Mouse (Mus musculus): ENCODE results near the gene Psmd9.

The Psmd9 gene

DNA sequence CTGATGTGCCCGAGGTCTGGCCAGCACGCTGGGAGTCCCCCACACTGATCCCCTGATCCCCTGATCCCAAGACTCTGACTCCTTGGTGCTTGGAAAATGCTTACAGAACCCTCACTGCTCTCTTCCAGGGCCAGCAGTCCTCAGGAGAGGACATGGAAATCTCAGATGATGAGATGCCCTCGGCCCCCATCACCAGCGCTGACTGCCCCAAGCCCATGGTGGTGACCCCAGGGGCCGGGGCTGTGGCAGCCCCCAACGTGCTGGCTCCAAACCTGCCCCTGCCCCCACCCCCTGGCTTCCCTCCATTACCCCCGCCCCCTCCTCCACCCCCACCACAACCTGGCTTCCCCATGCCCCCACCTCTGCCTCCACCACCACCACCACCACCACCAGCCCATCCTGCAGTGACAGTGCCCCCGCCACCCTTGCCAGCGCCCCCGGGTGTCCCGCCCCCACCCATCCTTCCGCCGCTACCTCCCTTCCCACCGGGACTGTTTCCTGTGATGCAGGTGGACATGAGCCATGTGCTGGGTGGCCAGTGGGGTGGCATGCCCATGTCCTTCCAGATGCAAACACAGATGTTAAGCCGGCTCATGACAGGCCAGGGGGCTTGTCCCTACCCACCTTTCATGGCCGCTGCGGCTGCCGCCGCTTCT lies 17.4 kb upstream of the Psmd9 start:
- Histone ChIP-seq H3K4me1 (replicated peaks; ENCODE audit: low read depth, low read length) (peaks cover 88% of the 10 kb centered on the region), H3K9me3 (ENCODE audit: low read length) (no peaks in the 10 kb centered on the region), H3K36me3 (ENCODE audit: insufficient read depth, low read length) (peaks cover 75% of the 10 kb centered on the region), H3K27me3 (ENCODE audit: insufficient read depth, low read length) (peaks cover 3% of the 10 kb centered on the region), H3K4me3 (replicated peaks; ENCODE audit: low read length) (peak overlapping the region; percentile 77)
- TF ChIP-seq POU5F1 (IDR thresholded peaks at IDR 0.05; ENCODE audit: borderline replicate concordance, low read length), result no peak
- TF ChIP-seq NANOG (IDR thresholded peaks at IDR 0.05; ENCODE audit: borderline replicate concordance, low read length), result no peak
- no peak for TF ChIP-seq CTCF (conservative IDR thresholded peaks at IDR 0.05; ENCODE audit: low read length)

DNA sequence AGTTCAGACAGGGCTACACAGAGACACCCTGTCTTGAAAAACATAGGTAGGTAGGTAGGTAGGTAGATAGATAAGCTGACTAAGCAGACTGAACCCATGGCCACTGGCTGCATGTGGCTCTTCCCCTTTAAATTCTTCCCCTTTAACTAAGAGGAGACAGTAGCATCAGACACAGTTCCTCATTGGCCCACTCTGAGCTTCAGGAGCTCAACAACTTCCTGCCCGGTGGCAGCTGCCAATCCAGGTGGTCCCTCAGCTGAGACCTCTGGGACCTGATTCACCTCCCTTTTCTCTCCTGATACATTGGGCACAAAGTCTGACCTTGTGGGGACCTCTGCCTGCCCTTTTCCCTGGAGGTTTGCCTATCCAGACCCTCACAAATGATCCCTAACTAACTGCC lies 16.3 kb upstream of the Psmd9 start:
- Histone ChIP-seq H3K4me3 (replicated peaks; ENCODE audit: low read length) (peak overlapping the region; percentile 17; the same call in 1 of the 2 replicates), H3K4me1 (replicated peaks; ENCODE audit: low read depth, low read length) (peaks cover 87% of the 10 kb centered on the region), H3K36me3 (ENCODE audit: insufficient read depth, low read length) (peaks cover 74% of the 10 kb centered on the region), H3K9me3 (ENCODE audit: low read length) (no peaks in the 10 kb centered on the region), H3K27me3 (ENCODE audit: insufficient read depth, low read length) (peaks cover 5% of the 10 kb centered on the region)
- TF ChIP-seq NANOG (IDR thresholded peaks at IDR 0.05; ENCODE audit: borderline replicate concordance, low read length) (no peak), POU5F1 (IDR thresholded peaks at IDR 0.05; ENCODE audit: borderline replicate concordance, low read length) (no peak), CTCF (conservative IDR thresholded peaks at IDR 0.05; ENCODE audit: low read length) (no peak)

DNA sequence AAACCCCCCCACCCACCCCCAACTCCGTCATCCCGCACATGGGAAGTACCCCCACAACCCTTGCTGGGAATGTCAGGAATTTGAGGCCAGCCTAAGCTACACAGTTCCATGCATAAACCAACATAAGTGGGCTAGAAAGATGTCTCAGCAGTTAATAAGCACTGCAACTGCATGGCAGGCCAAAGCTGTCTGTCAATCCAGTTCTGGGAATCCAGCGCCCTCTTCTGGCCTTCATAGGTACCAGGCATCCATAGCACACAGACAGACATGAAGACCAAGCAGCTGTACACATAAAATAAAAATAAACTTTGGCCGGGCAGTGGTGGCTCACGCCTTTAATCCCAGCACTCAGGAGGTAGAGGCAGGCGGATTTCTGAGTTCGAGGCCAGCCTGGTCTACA lies 13.8 kb upstream of the Psmd9 start:
- Histone ChIP-seq H3K36me3 (ENCODE audit: insufficient read depth, low read length) (peaks cover 81% of the 10 kb centered on the region), H3K4me3 (replicated peaks; ENCODE audit: low read length) (no peak overlapping the region), H3K9me3 (ENCODE audit: low read length) (no peaks in the 10 kb centered on the region), H3K27me3 (ENCODE audit: insufficient read depth, low read length) (peaks cover 23% of the 10 kb centered on the region), H3K4me1 (replicated peaks; ENCODE audit: low read depth, low read length) (peaks cover 86% of the 10 kb centered on the region)
- TF ChIP-seq CTCF (conservative IDR thresholded peaks at IDR 0.05; ENCODE audit: low read length) (peak; percentile 80), NANOG (IDR thresholded peaks at IDR 0.05; ENCODE audit: borderline replicate concordance, low read length) (no peak)

DNA sequence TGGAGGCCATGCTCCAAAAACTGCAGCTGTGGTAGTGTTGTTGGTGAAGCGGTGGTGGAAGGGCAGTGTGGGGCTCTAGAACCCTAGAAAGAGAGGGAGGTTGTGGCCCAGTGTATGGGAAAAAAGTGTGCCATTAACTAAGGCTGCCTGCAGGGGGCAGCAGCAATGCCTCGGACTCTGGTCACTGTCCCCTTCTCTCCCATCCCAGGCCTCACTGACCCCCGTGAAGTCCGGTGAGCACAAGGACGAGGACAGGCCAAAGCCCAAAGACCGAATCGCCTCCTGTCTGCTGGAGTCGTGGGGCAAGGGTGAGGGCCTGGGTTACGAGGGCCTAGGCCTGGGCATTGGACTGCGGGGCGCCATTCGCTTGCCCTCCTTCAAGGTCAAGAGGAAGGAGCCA lies 12.4 kb upstream of the Psmd9 start:
- Histone ChIP-seq H3K36me3 (ENCODE audit: insufficient read depth, low read length) (peaks cover 85% of the 10 kb centered on the region), H3K27me3 (ENCODE audit: insufficient read depth, low read length) (peaks cover 32% of the 10 kb centered on the region), H3K4me1 (replicated peaks; ENCODE audit: low read depth, low read length) (peaks cover 85% of the 10 kb centered on the region), H3K4me3 (replicated peaks; ENCODE audit: low read length) (peak overlapping the region; percentile 70), H3K9me3 (ENCODE audit: low read length) (no peaks in the 10 kb centered on the region)
- TF ChIP-seq POU5F1 (IDR thresholded peaks at IDR 0.05; ENCODE audit: borderline replicate concordance, low read length) (no peak), NANOG (IDR thresholded peaks at IDR 0.05; ENCODE audit: borderline replicate concordance, low read length) (no peak), CTCF (conservative IDR thresholded peaks at IDR 0.05; ENCODE audit: low read length) (peak; percentile 73)

DNA sequence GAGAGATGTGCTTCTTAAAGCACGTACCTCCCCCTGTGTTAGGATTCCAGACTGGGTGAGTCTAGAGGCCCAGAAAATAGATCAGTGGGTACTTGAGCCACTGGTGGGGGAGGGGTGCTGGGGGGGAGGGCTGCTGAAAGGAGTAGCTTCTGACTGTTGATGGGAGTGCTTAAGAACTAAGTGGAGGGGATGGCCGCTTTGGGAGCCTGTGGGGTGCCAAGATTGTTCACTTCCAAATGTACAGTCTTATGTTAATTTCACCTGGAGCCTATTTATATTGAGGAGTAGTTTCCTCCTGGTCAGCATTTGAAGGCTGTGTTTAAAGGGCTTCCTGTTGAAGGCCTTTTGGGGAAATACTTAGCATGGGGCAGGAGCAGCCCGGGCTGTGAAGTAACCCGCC lies 11.2 kb upstream of the Psmd9 start:
- TF ChIP-seq NANOG (IDR thresholded peaks at IDR 0.05; ENCODE audit: borderline replicate concordance, low read length), result peak; percentile 99
- TF ChIP-seq CTCF (conservative IDR thresholded peaks at IDR 0.05; ENCODE audit: low read length), result no peak
- Histone ChIP-seq H3K36me3 (ENCODE audit: insufficient read depth, low read length) (peaks cover 87% of the 10 kb centered on the region), H3K27me3 (ENCODE audit: insufficient read depth, low read length) (peaks cover 33% of the 10 kb centered on the region), H3K4me1 (replicated peaks; ENCODE audit: low read depth, low read length) (peaks cover 86% of the 10 kb centered on the region), H3K4me3 (replicated peaks; ENCODE audit: low read length) (peak overlapping the region; percentile 70), H3K9me3 (ENCODE audit: low read length) (no peaks in the 10 kb centered on the region)

DNA sequence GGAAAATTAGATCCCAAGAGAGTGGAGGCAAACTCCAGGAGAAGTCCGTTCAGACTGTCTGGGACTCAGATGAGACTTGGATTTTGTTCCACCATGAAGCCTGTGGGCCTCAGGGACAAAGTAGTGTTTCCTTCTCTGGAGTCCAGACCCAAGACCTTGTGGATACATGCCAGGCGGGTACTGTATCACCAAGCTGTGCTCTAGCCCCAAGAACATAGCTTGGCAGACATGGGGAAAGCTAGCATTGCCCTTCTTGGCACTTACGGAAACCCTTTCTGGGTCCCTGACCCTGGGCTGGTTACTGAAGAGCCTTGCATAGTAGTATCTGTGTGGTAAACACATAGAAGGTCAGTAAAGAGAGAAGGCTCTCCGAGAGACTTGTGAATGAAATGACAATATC lies 9.8 kb upstream of the Psmd9 start:
- Histone ChIP-seq H3K4me1 (replicated peaks; ENCODE audit: low read depth, low read length) (peaks cover 80% of the 10 kb centered on the region), H3K9me3 (ENCODE audit: low read length) (no peaks in the 10 kb centered on the region), H3K36me3 (ENCODE audit: insufficient read depth, low read length) (peaks cover 88% of the 10 kb centered on the region), H3K4me3 (replicated peaks; ENCODE audit: low read length) (peak overlapping the region; percentile 63), H3K27me3 (ENCODE audit: insufficient read depth, low read length) (peaks cover 39% of the 10 kb centered on the region)
- TF ChIP-seq NANOG (IDR thresholded peaks at IDR 0.05; ENCODE audit: borderline replicate concordance, low read length) (no peak), POU5F1 (IDR thresholded peaks at IDR 0.05; ENCODE audit: borderline replicate concordance, low read length) (no peak), CTCF (conservative IDR thresholded peaks at IDR 0.05; ENCODE audit: low read length) (no peak)

DNA sequence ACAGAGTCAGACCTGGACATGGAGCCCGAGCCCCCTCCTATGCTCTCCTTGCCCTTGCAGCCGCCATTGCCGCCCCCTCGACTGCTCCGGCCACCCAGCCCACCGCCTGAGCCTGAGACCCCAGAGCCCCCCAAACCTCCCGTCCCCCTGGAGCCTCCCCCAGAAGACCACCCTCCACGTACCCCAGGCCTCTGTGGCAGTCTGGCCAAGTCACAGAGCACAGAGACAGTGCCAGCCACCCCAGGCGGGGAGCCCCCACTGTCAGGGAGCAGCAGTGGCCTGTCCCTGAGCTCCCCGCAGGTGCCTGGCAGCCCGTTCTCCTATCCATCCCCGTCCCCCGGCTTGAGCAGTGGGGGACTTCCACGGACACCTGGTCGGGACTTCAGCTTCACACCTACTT lies 9.3 kb upstream of the Psmd9 start:
- Histone ChIP-seq H3K36me3 (ENCODE audit: insufficient read depth, low read length) (peaks cover 88% of the 10 kb centered on the region), H3K9me3 (ENCODE audit: low read length) (no peaks in the 10 kb centered on the region), H3K27me3 (ENCODE audit: insufficient read depth, low read length) (peaks cover 42% of the 10 kb centered on the region), H3K4me1 (replicated peaks; ENCODE audit: low read depth, low read length) (peaks cover 77% of the 10 kb centered on the region), H3K4me3 (replicated peaks; ENCODE audit: low read length) (peak overlapping the region; percentile 63)
- TF ChIP-seq POU5F1 (IDR thresholded peaks at IDR 0.05; ENCODE audit: borderline replicate concordance, low read length), result no peak
- no peak for TF ChIP-seq NANOG (IDR thresholded peaks at IDR 0.05; ENCODE audit: borderline replicate concordance, low read length)
- no peak for TF ChIP-seq CTCF (conservative IDR thresholded peaks at IDR 0.05; ENCODE audit: low read length)

DNA sequence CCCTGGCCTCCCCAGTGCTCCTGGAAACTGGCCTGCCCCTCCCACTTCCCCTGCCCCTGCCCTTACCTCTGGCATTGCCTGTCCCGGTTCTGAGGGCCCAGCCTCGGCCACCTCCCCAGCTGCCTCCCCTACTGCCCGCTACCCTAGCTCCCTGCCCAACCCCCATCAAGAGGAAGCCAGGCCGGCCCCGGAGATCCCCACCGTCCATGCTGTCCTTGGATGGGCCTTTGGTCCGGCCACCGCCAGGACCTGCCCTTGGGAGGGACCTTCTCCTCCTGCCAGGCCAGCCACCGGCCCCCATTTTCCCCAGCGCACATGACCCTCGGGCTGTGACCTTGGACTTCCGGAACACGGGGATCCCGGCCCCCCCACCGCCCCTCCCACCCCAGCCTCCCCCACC lies 8.9 kb upstream of the Psmd9 start:
- H3K27me3 ChIP-seq (ENCODE audit: insufficient read depth, low read length), result peaks cover 42% of the 10 kb centered on the region
- TF ChIP-seq CTCF (conservative IDR thresholded peaks at IDR 0.05; ENCODE audit: low read length) (no peak), POU5F1 (IDR thresholded peaks at IDR 0.05; ENCODE audit: borderline replicate concordance, low read length) (no peak), NANOG (IDR thresholded peaks at IDR 0.05; ENCODE audit: borderline replicate concordance, low read length) (no peak)
- peaks cover 77% of the 10 kb centered on the region for H3K4me1 ChIP-seq (replicated peaks; ENCODE audit: low read depth, low read length)
- peaks cover 86% of the 10 kb centered on the region for H3K36me3 ChIP-seq (ENCODE audit: insufficient read depth, low read length)
- H3K9me3 ChIP-seq (ENCODE audit: low read length), result no peaks in the 10 kb centered on the region
- peak overlapping the region; percentile 63 for H3K4me3 ChIP-seq (replicated peaks; ENCODE audit: low read length)

DNA sequence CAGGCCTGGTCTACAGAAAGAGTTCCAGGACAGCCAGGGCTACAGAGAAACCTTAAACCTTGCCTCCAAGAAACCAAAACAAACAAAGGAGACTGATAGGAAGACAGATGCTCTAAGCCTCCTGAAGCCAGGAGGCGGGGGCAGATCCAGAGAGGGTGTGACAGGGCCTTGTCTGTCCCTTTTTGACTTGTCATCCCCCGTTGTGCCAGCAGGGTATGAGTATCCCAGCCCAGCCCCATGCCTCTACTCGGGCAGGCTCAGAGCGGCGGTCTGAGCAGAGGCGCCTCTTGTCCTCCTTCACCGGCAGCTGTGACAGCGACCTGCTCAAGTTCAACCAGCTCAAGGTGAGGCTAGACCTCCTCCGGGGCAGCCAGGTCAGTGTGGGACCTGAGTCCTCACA lies 6.3 kb upstream of the Psmd9 start:
- H3K36me3 ChIP-seq (ENCODE audit: insufficient read depth, low read length), result peaks cover 81% of the 10 kb centered on the region
- peaks cover 80% of the 10 kb centered on the region for H3K4me1 ChIP-seq (replicated peaks; ENCODE audit: low read depth, low read length)
- H3K27me3 ChIP-seq (ENCODE audit: insufficient read depth, low read length), result peaks cover 44% of the 10 kb centered on the region
- H3K9me3 ChIP-seq (ENCODE audit: low read length), result no peaks in the 10 kb centered on the region
- TF ChIP-seq POU5F1 (IDR thresholded peaks at IDR 0.05; ENCODE audit: borderline replicate concordance, low read length) (no peak), NANOG (IDR thresholded peaks at IDR 0.05; ENCODE audit: borderline replicate concordance, low read length) (no peak), CTCF (conservative IDR thresholded peaks at IDR 0.05; ENCODE audit: low read length) (no peak)
- H3K4me3 ChIP-seq (replicated peaks; ENCODE audit: low read length), result peak overlapping the region; percentile 24; the same call in 1 of the 2 replicates

All from E14TG2a.4 (cell line).